Mouse (Mus musculus) NIH3T3 (cell line): ENCODE data around the gene Naxe.

ENCODE experiments used
- DNase-seq: peaks from one replicate; pipeline ENCODE4 v3.0.0-alpha.2; 2012; ENCODE audit warnings: low read depth

Gene Naxe

DNA sequence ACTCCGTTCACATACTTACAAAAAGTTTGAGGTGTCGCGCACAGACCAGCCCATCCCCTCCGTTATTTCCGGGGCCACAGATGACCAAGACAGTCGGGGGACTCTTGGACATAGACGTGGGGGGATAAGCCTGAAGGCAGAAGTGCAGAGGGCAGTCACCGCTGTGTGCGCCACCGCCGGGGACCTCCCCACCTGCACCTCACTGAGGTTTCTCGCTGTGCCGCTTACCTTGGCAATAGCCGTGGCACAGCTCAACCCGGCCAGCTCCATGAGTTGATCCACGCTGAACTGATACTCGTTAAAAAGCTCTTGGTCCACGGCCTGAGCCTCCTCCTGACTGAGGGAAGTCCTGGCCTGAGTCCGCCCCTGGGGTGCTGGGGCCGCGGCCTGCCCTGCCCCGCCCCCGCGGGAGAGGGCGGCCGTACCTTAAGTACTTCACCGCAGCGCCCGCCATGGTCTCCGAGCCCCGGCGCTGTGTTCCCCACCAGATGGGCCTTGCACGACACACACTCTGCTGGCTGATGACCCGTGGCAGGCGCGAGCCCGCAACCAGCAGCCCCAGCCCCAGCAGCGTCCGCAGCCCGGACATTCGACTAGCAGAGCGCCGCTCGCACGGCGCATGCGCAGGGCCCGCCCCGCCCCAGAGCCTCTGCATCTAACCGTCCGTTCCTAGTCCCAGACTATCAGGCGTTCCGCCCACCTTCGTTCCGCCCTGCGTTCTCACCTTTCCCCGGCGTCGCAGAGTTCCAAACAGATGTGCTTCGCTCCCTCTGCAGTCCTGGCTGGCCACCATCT lies at the start of gene Naxe:
Gene Naxe (minus strand): TSS at position 594 of the 795 bp plus-strand sequence.
- DNase-seq: peak; percentile 97

DNA sequence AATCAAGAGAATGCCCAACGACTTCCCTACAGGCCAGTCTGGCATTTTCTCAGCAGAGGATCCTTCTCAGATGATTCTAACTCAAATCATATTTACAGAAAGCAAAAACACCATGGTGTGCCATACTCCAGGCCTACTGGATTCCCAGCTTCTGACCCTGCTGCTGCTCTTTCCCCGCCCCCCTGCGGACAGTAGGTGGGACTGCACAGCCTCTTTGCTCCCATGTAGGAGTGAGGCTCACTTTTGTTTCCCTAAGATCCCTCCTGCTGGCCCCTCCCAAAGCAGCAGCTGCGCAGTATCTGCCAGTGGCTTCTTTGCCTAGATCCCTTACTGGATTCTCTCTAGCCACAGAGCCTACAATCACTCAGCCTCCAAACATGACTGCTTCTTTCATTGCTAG lies 47.8 kb upstream of the Naxe start:
- DNase-seq: no peak

DNA sequence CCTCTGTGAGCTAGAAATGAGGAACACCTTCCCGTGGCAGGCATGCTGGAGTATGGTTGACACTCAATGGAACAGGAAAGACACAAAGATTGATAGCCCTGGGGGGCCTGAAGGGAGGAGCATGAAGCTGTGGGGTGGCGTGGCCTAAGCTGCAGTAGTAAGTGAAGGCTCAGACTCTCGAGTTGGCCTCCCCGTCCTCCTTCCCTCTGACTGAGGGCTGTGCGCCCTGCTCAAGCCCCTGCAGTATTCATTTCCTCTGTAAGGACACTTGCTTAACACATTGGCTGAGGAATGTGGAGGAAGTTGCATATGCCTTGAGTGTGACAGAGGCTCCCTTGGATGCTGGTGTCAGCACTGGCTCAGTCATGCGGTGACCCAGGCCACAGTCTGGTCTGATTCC lies 44.3 kb upstream of the Naxe start:
- DNase-seq: no peak

DNA sequence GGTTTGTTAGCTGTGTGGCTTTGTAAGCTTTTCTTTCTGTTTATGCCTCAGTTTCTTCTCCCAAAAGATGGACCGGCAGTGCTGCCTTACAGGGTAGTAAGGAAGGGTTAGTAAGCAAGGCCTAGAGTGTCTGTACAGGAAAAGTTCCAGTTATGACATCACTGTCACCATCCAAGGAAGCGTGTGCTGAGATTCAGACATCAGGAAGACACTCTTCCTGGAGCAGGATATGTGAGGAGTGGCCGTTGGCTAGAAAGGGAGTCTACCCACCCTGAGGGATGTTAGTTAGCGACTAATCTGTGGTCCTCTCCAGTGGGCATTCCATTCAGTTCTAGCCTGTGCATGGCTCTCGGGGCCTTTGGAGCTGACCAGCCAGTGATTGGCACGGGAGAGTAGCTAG lies 43.9 kb upstream of the Naxe start:
- no peak for DNase-seq

DNA sequence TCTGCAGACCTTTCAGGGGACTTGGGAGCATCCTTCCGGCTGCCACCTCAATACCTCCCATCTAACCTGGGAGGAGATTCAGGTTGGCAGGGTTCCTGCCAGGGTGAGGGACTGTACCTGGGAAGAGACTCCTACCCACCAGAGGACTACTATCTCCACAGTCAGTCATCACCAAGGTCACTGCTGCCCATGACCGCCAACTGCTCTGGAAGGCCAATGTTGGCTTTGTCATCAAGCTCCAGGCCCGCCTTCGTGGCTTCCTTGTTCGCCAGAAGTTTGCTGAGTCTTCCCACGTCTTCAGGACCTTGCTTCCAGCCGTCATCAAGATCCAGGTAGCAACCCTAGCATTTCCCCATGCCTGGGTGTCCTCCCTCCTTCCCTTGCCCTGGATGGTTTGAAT lies 43.4 kb upstream of the Naxe start:
- DNase-seq: no peak

DNA sequence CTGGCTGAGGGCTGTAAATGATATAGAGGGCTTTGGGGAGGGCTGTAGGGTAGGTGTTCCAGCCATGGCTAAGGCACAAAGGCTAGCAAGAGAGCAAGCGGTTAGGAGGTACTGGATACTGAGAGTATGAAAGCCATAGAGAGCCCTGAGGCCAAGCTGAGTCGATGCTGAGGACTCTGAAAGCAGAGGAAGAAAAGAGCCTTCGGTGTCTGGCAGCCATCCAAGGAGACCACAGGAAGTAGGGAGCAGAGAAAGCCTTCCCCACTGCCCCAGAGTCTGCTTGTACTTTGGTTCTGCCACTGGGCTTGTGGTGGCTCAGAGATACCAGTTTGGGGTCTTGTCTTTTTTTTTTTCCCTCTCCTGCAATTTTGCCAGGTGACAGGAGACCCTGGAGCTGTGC lies 42.0 kb upstream of the Naxe start:
- DNase-seq: peak; percentile 74

DNA sequence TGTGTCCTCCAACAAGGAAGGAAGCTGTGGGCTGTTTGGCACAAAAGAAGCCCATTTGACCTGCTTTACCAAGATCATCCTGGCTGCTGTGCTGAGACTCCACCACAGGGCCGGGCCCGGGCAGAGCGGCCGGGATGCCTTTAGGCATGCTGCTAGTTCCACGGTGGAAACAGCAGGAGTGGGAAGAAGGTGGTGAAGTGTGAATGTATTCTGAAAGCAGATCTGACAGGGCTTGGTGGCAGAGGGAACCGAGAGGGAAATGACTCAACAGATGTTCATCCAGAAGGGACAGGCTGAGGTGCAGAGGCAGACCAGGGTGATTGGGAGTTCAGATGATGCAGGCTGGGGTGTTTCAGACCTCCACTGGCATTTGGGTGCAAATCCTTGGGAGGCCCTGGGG lies 39.4 kb upstream of the Naxe start:
- peak; percentile 31 for DNase-seq

DNA sequence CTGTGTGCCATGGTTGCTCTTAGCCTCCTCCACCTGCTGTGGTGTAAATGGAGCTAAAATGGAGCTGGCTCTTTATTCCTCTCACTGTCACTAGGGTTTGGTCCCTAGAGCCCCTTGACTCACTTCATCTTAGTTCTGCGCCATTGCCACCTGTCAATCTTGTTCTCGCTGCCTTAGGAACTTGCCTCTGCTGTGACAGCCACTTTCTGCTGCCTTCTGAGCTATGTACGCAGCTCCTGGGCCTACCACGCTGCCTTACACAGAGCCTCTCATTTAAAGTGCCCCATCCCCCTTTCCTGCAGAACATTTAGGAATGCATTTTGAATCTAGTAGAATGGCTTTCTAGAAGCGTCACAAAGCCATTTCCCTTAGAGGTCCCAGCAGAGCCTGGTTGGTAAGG lies 35.8 kb upstream of the Naxe start:
- DNase-seq: no peak

DNA sequence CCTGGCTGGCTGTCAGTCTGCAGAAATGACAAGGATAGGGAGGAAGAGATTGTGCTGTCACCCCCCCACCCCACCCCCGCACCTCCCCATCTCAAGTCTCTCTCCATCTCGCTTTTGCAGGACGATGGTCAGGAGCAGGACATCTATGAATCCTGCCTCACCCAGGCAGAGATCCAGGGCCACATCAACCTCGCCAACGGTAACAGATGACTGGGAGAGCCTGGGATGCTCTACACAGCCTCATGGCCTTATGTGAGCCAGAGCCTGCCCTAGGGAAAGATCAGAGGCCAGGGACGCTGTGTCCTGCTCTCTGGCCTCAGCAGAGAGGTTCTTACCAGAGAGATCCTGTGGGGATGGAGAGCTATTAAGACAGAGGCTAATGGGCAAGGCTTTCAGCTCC lies 32.3 kb upstream of the Naxe start:
- DNase-seq: no peak

DNA sequence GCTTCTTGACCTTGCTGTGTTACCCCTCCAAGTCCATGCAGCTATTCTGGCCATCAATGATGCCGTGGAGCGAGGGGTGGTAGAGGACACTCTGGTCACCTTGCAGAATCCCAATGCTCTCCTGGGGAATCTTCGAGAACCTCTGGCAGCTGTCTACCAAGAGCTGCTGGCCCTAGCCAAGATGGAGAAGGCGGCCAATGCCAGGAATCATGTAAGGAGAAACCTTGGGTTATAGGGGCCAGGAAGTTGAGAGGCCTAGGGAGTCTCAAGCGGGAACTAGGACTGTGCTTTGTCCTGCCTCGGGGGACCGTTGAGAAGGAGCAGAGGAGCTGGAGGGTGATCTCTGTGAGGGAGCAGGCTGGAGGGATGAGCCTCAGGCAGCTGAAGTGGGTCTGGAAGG lies 31.8 kb upstream of the Naxe start:
- no peak for DNase-seq

DNA sequence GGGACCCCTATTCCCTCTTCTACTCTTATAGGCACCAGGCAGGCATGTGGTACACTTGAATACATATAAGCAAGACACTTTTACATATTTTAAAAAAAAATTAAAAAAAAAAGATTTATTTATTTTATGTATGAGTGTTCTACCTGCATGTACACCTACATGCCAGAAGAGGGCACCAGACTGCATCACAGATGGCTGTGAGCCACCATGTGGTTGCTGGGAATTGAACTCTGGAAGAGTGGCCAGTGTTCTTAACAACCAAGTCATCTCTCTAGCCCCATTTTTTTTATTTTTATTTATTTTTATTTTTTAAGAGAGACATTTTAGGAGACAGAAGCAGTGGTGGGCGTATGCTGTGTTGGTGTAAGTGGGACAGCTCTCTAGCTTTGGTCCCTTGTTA lies 29.4 kb upstream of the Naxe start:
- DNase-seq: peak; percentile 74

DNA sequence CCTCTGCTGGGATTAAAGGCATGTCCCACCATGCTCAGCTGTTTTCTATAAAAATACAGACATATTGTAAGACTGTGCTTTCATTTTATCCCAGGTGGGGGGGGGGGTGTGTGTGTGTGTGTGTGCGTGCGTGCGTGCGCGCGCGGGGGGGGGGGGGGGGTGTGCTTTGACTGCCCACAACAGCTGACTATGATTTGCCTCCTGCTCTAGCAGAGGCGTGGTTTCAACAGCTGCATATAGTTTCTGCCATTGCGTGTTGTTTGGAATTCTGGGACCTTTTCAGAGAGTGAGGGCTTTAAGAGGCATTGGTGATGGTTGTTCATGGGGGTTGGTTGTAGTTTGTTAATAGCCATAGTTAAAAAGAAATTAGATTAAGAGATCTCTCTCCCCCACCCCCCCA lies 27.2 kb upstream of the Naxe start:
- DNase-seq: no peak

DNA sequence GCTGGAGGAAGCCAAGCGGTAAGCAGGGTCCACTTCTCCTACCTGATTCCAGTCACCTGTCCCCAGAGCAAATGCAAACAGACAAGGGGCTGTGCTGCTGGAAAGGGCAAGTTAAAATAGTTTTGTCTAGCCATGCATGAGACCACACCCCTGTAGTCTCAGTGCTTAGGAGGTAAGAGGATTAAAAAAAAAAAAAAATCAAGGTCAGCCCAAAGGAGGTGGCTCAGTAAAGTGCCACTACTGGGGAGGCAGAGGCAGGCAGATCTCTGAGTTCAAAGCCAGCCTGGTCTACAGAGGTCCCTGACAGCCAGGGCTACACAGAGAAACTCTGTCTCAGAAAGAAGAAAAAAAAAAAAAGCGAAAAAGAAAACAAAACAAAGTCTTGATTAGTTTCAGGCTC lies 25.7 kb upstream of the Naxe start:
- no peak for DNase-seq

DNA sequence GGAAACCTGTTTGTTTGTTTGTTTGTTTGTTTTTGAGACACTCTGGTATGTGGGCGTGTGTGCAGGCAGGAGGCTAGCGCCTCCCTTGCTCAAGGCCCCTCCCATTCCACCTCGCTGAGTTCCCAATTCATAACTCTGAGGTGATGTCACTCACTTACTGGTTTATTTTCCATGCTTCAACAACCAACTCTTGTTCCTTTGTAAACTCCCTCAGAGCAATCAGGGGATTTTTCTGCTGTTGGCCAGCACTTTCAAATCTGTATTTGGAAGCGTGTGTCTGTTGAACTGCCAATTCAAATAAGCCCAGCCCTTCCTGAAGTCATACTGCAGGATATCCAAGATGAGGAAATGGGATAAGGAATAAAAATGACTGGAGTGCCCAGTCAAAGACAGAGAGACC lies 24.4 kb upstream of the Naxe start:
- DNase-seq: peak; percentile 80

DNA sequence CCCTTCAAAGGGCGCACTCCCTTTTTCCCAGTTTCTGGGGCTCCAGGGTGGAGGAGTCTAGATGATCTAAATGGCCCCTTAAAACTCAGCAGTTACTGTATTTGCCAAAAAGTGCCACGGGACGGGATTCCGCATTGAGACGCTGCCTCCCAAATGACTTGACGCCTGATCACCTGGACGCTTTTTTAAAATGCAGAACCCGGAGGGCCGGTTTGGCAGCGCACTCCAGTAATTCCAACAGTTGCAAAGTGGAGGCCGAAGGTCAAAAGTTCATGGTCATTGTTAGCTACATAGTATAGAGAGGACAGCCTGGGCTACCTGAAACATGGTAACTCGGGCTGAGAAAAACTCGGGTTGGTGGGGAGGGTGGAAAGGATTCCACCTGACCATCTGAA lies 23.9 kb upstream of the Naxe start:
- no peak for DNase-seq

DNA sequence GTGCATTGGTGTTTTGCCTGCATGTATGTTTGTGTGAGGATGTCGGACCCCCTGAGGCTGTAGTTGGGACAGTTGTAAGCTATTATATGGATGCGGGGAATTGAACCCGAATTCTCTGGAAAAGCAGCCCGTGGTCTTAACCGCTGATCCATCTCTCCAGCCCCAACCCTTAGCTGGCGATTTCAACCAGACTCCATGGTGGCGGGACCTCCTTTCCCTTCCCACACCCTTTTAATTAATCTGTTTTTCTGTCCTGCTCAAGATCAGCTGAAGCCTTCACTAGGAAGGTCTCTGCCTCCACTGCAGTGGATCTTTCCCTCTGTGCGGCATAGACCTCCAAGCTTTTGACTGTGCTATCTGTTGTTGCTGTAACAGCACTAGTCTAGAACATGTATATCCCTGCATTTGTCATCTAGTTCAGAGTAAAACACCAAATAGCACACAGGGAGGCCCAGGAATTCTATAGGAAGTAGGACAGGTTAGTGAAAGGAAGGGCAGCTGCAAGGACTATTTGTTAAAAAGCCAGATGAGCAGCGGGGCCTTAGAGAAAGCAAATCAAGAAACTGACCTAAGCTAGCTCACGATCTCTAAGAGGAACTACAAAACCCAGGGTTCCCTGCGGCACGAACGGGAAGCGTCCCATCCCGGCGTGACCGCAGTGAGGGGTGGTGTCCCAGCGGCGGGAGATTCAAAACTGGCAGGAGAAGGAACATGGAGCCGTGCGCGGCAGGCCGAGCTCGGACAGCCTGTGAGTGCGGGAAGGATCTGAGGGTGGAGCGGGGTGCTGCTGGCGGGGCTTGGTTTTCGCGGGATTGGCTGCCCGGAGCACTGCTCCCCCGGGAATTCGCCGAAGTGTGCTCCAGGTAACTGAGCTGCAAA lies 23.3 kb upstream of the Naxe start, which contains the start of gene Iqgap3:
Gene Iqgap3 (plus strand): TSS at position 627 of the 879 bp plus-strand sequence.
- peak; percentile 97 for DNase-seq

DNA sequence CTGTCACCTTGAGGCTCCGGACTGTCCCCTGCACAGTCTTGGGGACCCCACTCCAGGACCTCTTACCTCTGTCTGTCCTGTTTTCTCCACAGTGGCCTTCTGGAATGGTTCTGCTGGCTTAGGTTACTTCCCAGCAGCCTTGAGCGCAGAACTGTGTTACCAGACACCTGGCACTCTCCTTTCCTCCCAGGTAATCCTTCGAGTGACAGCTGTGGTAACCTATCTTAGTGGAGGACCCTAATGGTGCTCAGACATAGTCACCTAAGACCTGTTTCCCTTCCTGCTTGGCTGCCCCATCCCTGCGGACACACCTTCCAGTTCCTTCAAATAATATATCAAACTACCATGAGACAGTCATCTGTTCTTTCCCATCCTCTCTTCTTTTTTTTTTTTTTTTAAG lies 19.9 kb upstream of the Naxe start, which contains the start of gene Ttc24:
Gene Ttc24 (minus strand): TSS at position 101 of the 400 bp plus-strand sequence.
- DNase-seq: no peak

DNA sequence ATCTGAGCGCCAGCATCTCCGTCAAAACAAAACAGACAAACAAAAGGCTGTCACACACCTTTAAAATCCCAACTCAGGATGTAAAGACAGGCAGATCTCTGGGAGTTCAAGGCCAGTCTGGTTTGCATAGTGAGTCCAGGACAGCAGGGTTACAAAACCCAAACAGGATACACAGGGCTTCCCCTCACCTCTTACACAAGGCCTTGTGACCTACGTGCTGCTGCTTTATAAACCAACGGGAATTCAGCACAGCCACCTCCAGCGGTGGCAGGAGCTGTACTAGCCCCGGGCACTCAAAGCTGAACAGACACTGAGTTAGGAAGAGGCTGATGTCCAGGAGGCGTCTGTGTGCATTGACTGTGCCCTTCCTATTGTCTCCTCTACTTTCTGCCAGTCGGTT lies 19.1 kb upstream of the Naxe start:
- DNase-seq: no peak

DNA sequence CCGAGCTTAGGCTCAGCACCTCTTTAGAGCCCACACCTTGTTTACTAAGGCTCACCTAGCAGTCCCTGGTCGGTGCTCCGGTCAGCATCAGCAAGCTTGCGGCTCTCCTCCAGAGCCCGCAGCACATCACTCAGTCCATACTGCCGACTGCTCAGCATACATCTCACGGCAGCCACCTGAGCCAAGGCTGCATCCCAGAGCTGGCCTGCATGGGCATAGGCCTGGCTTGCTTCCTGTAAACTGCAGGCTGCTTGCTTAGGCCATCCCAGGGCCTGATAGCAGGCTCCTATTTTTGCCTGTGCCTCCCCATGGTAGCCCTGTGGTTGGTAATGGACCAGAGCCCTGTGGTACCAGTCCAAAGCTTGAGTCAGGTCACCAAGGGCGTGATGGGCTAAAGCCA lies 16.5 kb upstream of the Naxe start:
- no peak for DNase-seq

DNA sequence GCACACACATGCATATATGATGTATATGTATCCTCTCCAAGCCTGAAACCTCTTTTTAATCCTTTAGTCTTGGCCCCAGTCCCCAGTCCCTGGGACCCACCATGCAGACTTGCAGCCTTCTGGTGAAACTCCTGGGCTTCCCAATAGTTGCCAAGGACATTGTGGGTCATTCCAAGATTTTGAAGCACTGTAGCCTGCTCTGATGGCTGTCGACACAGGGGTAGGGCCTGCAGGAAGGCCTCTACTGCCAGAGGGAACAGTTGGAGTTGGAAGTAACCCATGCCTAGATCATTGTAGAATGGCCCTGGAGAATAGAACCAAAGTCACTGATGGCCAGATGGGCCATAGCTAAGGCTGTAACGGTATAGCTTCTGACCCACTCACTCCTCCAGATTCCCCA lies 16.1 kb upstream of the Naxe start:
- no peak for DNase-seq

DNA sequence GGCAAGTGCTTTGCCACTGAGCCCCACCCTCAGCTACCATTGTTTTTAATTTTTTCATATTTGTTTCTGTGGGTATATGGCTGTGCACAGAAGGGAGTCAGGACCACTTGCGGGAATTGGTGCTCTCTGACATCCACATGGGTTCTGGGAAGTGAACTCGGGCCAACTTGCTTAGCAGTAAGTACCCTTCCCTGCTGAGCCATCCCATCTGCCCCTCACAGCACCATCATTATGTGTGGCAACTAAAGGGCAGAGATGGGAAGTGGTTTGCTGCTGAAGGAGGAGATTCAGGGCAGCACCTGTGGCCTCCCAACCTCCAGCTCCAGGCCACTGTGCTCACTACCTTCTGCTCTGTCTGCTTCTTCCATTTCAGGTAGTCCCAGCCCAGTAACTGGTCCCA lies 15.3 kb upstream of the Naxe start:
- DNase-seq: no peak

DNA sequence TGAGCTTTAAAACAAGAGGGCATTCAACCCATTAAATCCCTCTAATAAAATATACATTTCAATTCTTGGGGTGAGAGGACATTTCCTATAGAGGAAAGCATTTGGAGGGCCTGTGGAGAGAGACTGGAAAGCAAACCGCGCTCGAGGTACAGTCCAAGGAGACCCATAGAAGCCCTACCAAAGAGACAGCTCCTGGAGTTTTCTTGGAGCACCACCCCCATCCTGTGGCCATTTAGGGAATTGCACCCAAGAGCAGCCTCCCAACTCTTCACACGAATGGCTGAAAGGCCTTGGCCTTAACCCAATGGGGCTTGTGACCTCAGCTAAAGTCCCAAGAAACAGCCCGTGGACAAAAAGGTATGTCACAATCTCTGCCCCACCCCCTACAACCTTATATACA lies 13.5 kb upstream of the Naxe start:
- DNase-seq: peak; percentile 93

DNA sequence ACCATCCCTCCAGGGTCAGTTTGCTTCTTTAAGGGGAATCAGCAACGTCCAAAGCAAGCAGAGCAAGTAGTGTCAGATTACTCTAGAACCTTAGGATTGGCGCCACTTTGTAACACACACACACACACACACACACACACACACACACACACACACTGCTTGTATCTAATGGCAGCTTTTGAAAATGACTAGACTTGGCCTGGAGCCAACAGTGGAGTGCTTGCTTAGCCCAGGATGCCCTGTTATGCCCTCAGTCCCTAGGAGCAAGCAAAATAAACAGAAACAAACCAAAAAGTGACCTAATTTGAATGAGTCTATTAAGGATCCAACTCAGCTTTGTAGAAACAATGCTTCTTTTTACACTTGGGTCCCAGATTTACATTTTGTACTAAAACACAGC lies 10.1 kb upstream of the Naxe start:
- DNase-seq: peak; percentile 74
